Mouse (Mus musculus) small intestine, adult 2 months (tissue): Measurements from ENCODE around the gene Tmem222.

ENCODE experiments used
- CTCF ChIP-seq: fragments of 200-500 bp; IDR thresholded peaks from 2 replicates; pipeline ENCODE4 v1.5.1; 2012; ENCODE audit warnings: low read depth, mild to moderate bottlenecking, control low read depth, inconsistent platforms, low read length, moderate library complexity, mixed read lengths; ENCODE audit not compliant: insufficient replicate concordance, insufficient read length; ENCODE audit errors: extremely low read depth
- POLR2A ChIP-seq: fragments of 200-500 bp; IDR thresholded peaks from 2 replicates; pipeline ENCODE4 v1.6.1; 2012; ENCODE audit warnings: low read depth, mild to moderate bottlenecking, control low read depth, inconsistent platforms, low read length, moderate library complexity

DNA sequence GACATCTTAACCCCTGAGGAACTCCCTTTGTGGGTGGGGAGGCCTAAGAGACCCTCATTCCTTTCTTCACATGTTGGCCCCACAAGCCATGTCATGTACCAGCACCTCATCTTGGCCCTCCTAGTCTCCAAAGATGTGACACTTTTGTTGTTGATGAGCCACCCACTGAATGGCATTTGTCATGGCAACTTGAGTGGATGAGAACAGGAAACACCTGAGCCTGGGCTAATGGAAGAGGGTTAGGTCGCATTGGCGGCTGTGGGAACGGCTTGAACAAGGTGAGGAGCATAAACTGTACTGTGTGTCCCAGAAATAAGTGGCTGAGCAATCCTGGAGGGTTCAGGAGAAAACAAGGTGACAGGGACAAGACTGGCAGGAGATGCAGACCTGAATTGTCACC lies 8.7 kb downstream of the Tmem222 start:
- TF ChIP-seq CTCF (no peak), POLR2A (no peak)
